Mouse (Mus musculus): Measurements from ENCODE around the gene Prdm2. TPM values are rescaled to one million over a fixed set of nuclear protein-coding genes. Genes with fewer than 3 reads are reported as not detected.

The Prdm2 gene
- total RNA-seq (2021): 10 to 100 TPM; 20.8 to 22.7 TPM
- long read RNA-seq, experiment 1, partial matches to known transcripts: 0 of 3 reads
- long read RNA-seq, experiment 1, other reads (novel, unspliced or antisense): 3 of 3 reads
- long read RNA-seq, experiment 2, partial matches to known transcripts: 0 of 1 reads
- long read RNA-seq, experiment 2, other reads (novel, unspliced or antisense): 1 of 1 reads

DNA sequence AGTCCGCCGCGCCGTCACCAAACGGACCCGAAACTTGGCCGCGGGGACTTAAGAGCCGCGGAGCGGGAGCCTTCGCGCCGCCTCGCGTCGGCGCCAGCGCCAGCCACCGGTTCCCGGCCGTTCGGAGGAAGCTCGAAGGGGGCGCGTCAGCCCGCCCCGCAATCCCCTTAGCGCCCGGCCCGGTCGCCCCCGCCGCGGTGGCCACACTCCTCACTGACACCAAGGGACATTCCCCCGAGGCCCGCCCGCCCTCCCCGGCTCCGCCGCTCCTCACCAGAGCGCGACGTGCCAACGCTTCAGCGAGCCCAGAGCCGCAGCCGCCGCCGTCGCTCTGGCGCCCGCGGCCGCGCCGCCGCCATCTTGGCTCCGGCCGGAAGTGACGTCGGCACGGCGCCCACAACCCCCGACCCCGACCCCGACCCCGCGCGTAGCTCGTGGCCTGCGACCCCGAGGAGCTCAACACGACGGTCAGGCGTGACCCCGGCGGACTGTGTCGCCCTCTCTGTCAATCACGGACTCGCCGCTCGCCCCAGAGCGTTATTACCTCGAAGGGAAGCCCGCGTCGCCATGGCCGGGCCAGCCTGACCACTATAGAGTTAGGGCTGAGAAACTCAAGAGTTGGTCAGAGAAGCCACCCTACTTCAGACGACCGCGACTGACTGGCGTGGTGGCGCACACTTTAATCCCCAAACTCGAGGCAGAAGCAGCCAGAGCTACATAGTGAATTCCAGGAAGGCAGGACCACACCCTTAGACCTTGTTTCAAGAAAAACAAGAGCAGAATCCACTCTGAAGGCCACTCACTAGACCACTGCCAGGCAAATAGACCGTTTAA is at the start of gene Prdm2:
Prdm2 (minus strand) TSS at position 655 of the 834 bp plus-strand sequence.
- DNase-seq: peak; percentile 65 to 84

DNA sequence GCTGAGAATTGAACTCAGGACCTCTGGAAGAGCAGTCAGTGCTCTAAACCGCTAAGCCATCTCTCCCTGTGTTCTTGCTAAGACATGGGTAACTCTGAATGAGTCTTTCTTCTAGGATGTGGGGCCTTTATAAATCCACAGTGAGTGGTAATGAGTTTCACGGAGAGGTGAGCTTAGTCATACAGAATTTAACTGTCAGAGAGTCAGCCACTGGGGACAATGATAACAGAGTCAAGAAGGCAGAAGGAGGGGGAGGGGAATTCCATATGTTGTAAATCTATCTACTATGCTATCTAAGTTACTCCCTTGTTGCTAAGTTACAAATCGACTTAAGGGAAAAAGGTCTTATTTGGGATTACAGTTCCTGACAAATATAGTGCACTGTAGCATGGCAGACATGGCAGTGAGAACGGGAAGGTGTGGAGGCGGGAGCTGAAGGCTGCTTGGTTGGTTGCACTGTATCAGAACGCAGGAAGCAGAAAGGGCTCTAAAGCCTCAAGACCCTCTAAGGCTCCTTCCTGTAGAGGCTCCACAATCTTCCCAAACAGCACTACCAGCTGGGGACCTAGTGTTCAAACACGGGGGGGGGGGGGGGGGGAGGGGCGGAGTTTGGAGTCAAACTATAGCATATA is 47.0 kb upstream of the Prdm2 start:
- no peak for DNase-seq

- peak; percentile 14 to 66 for DNase-seq
Observed at GRCm38 (mm10) chr4:143258517-143258916, 45.7 kb upstream of the Prdm2 start.

DNA sequence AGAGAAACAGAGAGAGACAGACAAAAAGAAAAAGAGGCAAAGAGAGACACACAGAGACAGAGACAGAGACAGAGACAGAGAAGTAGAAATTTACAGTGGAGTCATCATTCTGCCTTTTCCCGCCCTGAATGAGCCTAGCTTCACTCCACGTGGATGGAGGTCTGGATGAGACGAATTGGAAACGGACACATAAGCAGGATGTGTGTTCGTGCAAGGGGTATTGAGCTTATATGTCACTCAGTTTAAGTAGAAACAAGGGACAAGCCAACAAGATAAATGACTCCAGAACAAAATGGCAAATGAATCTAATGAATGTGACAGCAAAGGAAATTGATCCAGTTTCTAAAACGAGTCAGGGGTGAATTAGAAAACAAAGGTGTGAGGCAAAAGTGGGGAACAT is 45.2 kb upstream of the Prdm2 start:
- DNase-seq: no peak

DNA sequence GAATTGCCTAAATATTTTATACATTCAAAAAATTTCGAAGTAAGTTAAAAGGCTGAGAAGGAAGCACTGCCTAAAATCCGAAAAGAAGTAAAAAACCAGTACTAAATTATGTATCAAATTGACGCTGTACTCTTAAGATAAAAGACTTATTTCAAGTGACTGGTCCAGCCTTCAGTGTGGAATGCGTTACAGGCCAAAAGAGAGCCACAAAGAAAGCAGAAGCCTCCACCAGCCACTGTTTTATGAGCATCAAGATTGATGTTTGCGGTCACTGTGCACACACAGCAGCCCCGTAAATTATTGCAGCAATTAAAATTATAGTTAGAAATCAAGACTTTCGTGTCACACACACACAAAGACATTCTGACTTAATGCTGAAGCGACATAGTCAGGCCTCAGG is 42.7 kb upstream of the Prdm2 start:
- DNase-seq: no peak

- no peak for DNase-seq
Observed at GRCm38 (mm10) chr4:143253356-143253755, 40.6 kb upstream of the Prdm2 start.

DNA sequence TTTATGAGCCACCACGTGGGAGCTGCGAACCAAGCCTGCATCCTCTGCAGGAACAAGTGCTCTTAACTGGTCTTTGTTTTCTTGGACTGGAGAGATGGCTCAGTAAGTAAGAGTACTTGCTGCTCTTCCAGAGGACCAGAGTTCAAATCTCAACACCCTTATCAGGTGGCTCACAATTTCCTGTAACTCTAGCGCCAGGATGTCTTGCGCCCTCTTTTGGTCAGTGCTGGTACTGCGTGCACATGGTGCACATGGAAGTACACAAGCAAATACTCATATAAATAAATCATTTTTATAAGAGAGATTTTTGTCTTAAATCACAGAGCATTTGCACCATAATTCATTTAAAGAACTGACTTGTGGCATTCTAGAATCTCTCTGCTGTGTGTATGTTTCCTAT is 35.3 kb upstream of the Prdm2 start:
- DNase-seq: no peak

GRCm38 (mm10) chr4:143241294-143241693 is 28.5 kb upstream of the Prdm2 start:
- no peak for DNase-seq

GRCm38 (mm10) chr4:143239615-143240201 is 26.9 kb upstream of the Prdm2 start:
- no peak for DNase-seq

- peak in 1 of 2 experiments; percentile 4 for DNase-seq
Observed at GRCm38 (mm10) chr4:143239117-143239516, 26.3 kb upstream of the Prdm2 start.

GRCm38 (mm10) chr4:143238241-143239031 is 25.6 kb upstream of the Prdm2 start:
- DNase-seq: peak; percentile 27 to 77

DNA sequence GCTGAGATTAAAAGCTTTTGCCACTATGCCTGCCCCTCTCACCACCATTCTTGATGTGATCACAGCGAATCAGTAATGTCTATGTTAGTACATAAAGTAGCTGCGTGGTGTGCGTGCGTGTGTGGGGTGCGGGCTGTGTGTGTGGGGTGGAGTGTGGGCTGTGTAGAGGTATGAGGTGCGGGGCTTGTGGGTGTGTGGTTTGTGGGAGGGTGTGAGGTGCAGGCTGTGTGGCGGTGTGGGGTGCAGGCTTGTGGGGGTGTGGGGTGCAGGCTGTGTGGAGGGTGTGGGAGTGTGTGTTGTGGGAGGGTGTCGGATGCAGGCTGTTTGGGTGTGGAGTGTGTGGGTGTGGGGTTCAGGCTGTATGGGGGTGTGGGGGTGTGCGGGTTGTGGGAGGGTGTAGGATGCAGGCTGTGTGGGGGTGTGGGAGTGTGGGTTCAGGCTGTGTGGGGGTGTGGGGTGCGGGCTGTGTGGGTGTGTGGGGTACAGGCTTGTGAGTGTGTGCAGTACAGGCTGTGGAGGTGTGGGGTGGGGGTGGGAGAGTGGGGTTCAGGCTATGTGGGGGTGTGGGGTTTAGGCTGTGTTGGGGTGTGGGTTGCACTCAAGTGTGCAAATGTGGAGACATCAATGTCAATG is 19.1 kb upstream of the Prdm2 start:
- no peak for DNase-seq

GRCm38 (mm10) chr4:143231110-143231509 is 18.3 kb upstream of the Prdm2 start:
- DNase-seq: no peak

DNA sequence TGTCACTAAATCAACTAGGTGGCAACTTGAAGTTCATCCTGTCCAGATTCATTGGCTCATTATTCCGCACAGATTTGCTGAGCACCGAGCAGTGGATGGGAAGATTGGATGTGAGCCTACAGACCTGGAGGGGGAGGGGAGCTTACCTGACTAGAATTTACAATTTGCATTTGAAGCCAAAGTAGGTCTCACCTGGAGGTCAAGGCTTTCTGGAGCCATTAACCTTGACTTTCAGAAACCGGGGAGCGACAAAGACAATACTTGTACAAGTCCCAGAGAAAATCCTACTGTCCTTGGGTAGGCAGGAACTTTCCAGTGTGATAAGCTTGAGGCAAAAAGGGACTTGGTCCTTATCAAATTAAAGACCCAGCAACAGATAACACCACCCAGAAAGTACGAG is 15.2 kb upstream of the Prdm2 start:
- DNase-seq: no peak

DNA sequence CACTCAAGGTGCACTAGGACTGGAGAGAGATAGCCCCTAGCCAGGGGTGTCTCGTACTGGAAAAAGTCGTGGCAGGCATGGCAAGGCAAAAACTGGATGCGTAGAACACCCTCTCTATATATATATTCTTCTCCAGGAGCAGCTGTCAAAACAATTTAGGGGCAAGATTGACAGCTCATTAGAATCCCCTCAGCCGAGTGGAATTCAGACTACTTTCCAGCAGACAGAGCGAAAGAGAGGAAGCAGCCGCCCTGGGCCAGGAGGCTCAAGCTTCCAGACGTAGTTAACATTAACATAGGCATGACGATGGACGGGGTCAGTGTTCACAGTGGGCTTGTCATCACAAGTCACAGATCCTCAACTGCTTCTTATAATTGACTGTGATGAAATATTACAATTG is 13.1 kb upstream of the Prdm2 start:
- no peak for DNase-seq

- DNase-seq: no peak
Observed at GRCm38 (mm10) chr4:143219316-143219751, 6.5 kb upstream of the Prdm2 start.

DNA sequence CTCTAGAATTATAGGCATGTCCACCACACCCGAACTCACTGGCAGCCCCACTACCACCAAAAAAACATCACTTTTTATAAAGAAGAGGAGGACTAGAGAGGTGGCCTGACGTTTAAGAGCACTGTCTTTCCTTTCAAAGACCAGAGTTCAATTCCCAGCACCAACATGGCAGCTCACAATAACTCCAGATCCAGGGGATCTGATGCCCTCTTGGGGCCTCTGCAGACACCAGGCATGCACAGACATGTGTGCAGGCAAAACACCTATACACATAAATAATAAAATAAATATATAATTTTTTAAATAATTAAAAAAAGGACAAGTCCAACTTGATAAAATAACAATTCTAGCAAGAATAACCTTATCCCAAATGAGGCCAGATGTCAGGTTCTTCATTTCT is 6.1 kb upstream of the Prdm2 start:
- DNase-seq: no peak

- DNase-seq: no peak
Observed at GRCm38 (mm10) chr4:143217189-143217588, 4.4 kb upstream of the Prdm2 start.

DNA sequence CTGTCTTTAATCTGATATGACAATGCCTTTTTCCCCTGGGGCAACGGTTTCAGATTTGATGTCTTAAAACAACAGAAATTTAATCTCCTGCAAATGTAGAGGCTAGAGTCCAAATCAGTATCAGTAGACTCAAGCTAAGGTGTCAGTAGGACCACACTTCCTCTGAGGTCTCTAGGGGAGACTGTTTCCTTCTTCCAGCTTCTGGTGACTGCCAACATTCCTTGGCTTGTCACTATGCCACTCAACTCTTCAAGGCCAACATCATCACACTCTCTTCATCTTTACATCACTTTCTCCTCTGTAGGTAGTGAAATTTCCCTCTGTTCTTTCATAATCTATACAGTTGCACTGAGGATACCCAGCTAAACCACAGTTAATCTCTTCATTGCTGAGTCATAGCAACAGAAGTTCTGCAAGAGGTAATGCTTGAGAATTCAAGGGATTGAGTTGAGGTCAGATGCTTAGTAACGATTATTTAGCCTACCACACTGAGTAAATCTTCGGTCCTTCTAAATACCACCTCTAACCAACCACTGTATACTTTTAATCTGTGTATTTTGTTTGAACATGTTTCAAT is 1.5 kb upstream of the Prdm2 start:
- no peak for DNase-seq

- DNase-seq: no peak
Observed at GRCm38 (mm10) chr4:143213571-143213970, 776 bp upstream of the Prdm2 start.

DNA sequence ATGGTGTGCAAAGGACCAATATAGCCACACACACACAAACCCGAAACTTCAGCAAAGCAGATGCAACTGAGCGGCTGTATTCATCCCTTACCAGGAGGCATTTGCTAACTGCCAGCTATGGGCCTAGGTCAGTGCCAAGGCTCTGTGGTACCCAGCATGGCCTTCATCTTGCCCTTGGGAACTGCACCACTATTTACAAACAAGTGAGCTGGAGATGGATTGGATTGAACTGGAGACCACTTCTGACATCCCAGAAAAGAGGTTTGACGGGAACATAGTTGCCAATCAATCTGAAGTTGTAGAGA is 332 bp upstream of the Prdm2 start:
- DNase-seq: no peak

Data from heart, adult 18-20 months (tissue).